Mouse (Mus musculus) midbrain, embryonic 14.5 days (tissue): ENCODE results near the gene Psg21. TPM values are rescaled to one million over a fixed set of nuclear protein-coding genes. Genes with fewer than 3 reads are reported as not detected.
"Not testable (repeated sequence)": the region's sequence is repeated elsewhere in the genome, so short reads cannot be mapped to it uniquely, and the experiment has no call there.

Experiments
- ATAC-seq: fragments of 200-750 bp; cut with Nextera tagmentation; 2 replicates; pipeline ENCODE4 v1.8.0; 2017; ENCODE audit warnings: moderate number of reproducible peaks, moderate library complexity; ENCODE audit not compliant: low FRiP score, low TSS enrichment
- DNase-seq: peaks from one replicate; pipeline ENCODE4 v3.0.0-alpha.2; 2015
- H3K27ac ChIP-seq: fragments of 300-500 bp; sonication (generic); replicated peaks from 2 replicates; pipeline ENCODE4 v1.5.1; 2014; ENCODE audit warnings: mild to moderate bottlenecking, low read depth, low read length, moderate library complexity
- H3K27me3 ChIP-seq: fragments of 300-500 bp; sonication (generic); 2 replicates; pipeline ENCODE4 v1.6.1; 2014; ENCODE audit warnings: low read length, control low read depth, mixed read lengths; ENCODE audit not compliant: control insufficient read depth, insufficient read depth
- H3K36me3 ChIP-seq: fragments of 300-500 bp; sonication (generic); 2 replicates; pipeline ENCODE4 v1.6.1; 2014; ENCODE audit warnings: low read length, control low read depth; ENCODE audit not compliant: control insufficient read depth, insufficient read depth
- H3K4me1 ChIP-seq: fragments of 300-500 bp; sonication (generic); 2 replicates; pipeline ENCODE4 v1.6.1; 2014; ENCODE audit warnings: mild to moderate bottlenecking, antibody characterized with exemption, low read length, control low read depth; ENCODE audit not compliant: control insufficient read depth, insufficient read depth
- H3K4me2 ChIP-seq: fragments of 300-500 bp; sonication (generic); 2 replicates; pipeline ENCODE4 v1.6.1; 2014; ENCODE audit warnings: mild to moderate bottlenecking, low read length, moderate library complexity
- H3K4me3 ChIP-seq: fragments of 300-500 bp; sonication (generic); replicated peaks from 2 replicates; pipeline ENCODE4 v1.5.1; 2014; ENCODE audit warnings: low read depth, low read length
- H3K9ac ChIP-seq: fragments of 300-500 bp; sonication (generic); replicated peaks from 2 replicates; pipeline ENCODE4 v1.6.1; 2014; ENCODE audit warnings: mild to moderate bottlenecking, low read length, moderate library complexity
- H3K9me3 ChIP-seq: fragments of 300-500 bp; sonication (generic); 2 replicates; pipeline ENCODE4 v1.6.1; 2016; ENCODE audit warnings: low read length, control low read depth, mixed read lengths; ENCODE audit not compliant: control insufficient read depth
- WGBS: fragments of 180-500 bp; shearing (Covaris S2); extraction: QIAGEN DNeasy Blood & Tissue Kit; methylation state at CpG from one replicate; pipeline ENCODE4 v1.1.7; 2014; 5-methylcytosine and 5-hydroxymethylcytosine counted together
- polyA plus RNA-seq: library from polyadenylated mRNA; unstranded; fragments of >200 nt; fragmentation: Nextera tagmentation; extraction: Ambion mirVana; gene quantifications from 2 replicates; pipeline ENCODE4 v1.2.1, GENCODE M21; 2014

The Psg21 gene
- not detected in 2 replicates for polyA plus RNA-seq

- not testable (repeated sequence) for H3K27me3 ChIP-seq, H3K4me2 ChIP-seq, H3K4me1 ChIP-seq, DNase-seq, ATAC-seq, H3K9me3 ChIP-seq, H3K36me3 ChIP-seq, H3K4me3 ChIP-seq, H3K27ac ChIP-seq, H3K9ac ChIP-seq
- WGBS = 57% methylated on average over 1 of the region's 2 CpGs
These were observed at the start of gene Psg21 for GRCm38 (mm10) chr7:18656625-18657024. Gene Psg21, minus strand, starts transcription at chr7:18656725.

- Histone ChIP-seq H3K27me3 (no peaks in the 10 kb centered on the region), H3K27ac (no peak within 1 kb of the TSS), H3K9ac (no peak within 1 kb of the TSS), H3K36me3 (no peaks in the 10 kb centered on the region), H3K4me2 (no peak within 1 kb of the TSS), H3K4me1 (no peaks in the 10 kb centered on the region), H3K9me3 (no peaks in the 10 kb centered on the region), H3K4me3 (no peak within 1 kb of the TSS)
- ATAC-seq (no peak), DNase-seq (no peak)
- WGBS = 69% methylated on average over 2 of the region's 2 CpGs
These were observed 29.6 kb upstream of the Psg21 start, which contains the start of gene Psg20 for GRCm38 (mm10) chr7:18686085-18686484. Gene Psg20, minus strand, starts transcription at chr7:18686185.

GRCm38 (mm10) chr7:18685586-18685985 is 29.1 kb upstream of the Psg21 start:
- no peak for ATAC-seq
- no peaks in the 10 kb centered on the region for H3K9me3 ChIP-seq
- H3K36me3 ChIP-seq = no peaks in the 10 kb centered on the region
- no peaks in the 10 kb centered on the region for H3K27me3 ChIP-seq
- H3K4me2 ChIP-seq = no peak overlapping the region
- H3K9ac ChIP-seq = no peak overlapping the region
- H3K4me3 ChIP-seq = no peak overlapping the region
- no peaks in the 10 kb centered on the region for H3K4me1 ChIP-seq
- no peak overlapping the region for H3K27ac ChIP-seq
- DNase-seq = no peak

GRCm38 (mm10) chr7:18679772-18680171 is 23.2 kb upstream of the Psg21 start:
- 39% methylated on average over 2 of the region's 2 CpGs for WGBS
- Histone ChIP-seq H3K4me1 (no peaks in the 10 kb centered on the region), H3K4me3 (no peak overlapping the region), H3K9me3 (no peaks in the 10 kb centered on the region), H3K9ac (no peak overlapping the region), H3K36me3 (no peaks in the 10 kb centered on the region), H3K27me3 (no peaks in the 10 kb centered on the region), H3K4me2 (no peak overlapping the region), H3K27ac (no peak overlapping the region)
- peak; percentile 80 for DNase-seq
- ATAC-seq = no peak

- not testable (repeated sequence) for ATAC-seq, H3K9ac ChIP-seq, H3K27me3 ChIP-seq, H3K4me3 ChIP-seq, H3K9me3 ChIP-seq, H3K27ac ChIP-seq, DNase-seq, H3K4me2 ChIP-seq, H3K4me1 ChIP-seq, H3K36me3 ChIP-seq
- 82% methylated on average over 8 of the region's 8 CpGs for WGBS
These were observed 29.6 kb downstream of the Psg21 start for GRCm38 (mm10) chr7:18626921-18627320.

- H3K36me3 ChIP-seq, H3K4me3 ChIP-seq, H3K27me3 ChIP-seq, H3K9ac ChIP-seq, H3K4me2 ChIP-seq, ATAC-seq, DNase-seq, H3K27ac ChIP-seq, H3K9me3 ChIP-seq, H3K4me1 ChIP-seq: not testable (repeated sequence)
- WGBS = 54% methylated on average over 1 of the region's 2 CpGs
These were observed 40.1 kb downstream of the Psg21 start, which contains the start of gene Psg23 for GRCm38 (mm10) chr7:18616401-18616800. Gene Psg23, minus strand, starts transcription at chr7:18616501.

Other genes starting within 250 kb of the Psg21 start
- not detected in 2 replicates for gene Psg28, start 224.7 kb downstream of the Psg21 start, polyA plus RNA-seq
- gene Psg26, start 172.5 kb downstream of the Psg21 start, polyA plus RNA-seq = not detected in 2 replicates
- gene Psg25, start 124.5 kb downstream of the Psg21 start, polyA plus RNA-seq = not detected in 2 replicates
- not detected in 2 replicates for gene Psg27, start 89.4 kb downstream of the Psg21 start, polyA plus RNA-seq
- gene Psg23, start 40.2 kb downstream of the Psg21 start, polyA plus RNA-seq = not detected in 2 replicates
- gene Psg20, start 29.5 kb upstream of the Psg21 start, polyA plus RNA-seq = not detected in 2 replicates
- not detected in 2 replicates for gene Psg22, start 61.4 kb upstream of the Psg21 start, polyA plus RNA-seq
- gene Psg19, start 141.8 kb upstream of the Psg21 start, polyA plus RNA-seq = not detected in 2 replicates
- not detected in 2 replicates for gene Psg17, start 164.9 kb upstream of the Psg21 start, polyA plus RNA-seq
- 0.18 and 0.43 TPM in 2 replicates for gene Mill2, start 183.2 kb upstream of the Psg21 start, polyA plus RNA-seq
- gene Pglyrp1, start 214.6 kb upstream of the Psg21 start, polyA plus RNA-seq = 18.9 and 20.7 TPM in 2 replicates